Mouse (Mus musculus): ENCODE measurements around the gene Pfkfb1. TPM values are rescaled to one million over a fixed set of nuclear protein-coding genes. Genes with fewer than 3 reads are reported as not detected.

The Pfkfb1 gene
- polyA plus RNA-seq (2017; shearing (Covaris generic)): 1 to 10 TPM; 3.9 to 5.2 TPM

DNA sequence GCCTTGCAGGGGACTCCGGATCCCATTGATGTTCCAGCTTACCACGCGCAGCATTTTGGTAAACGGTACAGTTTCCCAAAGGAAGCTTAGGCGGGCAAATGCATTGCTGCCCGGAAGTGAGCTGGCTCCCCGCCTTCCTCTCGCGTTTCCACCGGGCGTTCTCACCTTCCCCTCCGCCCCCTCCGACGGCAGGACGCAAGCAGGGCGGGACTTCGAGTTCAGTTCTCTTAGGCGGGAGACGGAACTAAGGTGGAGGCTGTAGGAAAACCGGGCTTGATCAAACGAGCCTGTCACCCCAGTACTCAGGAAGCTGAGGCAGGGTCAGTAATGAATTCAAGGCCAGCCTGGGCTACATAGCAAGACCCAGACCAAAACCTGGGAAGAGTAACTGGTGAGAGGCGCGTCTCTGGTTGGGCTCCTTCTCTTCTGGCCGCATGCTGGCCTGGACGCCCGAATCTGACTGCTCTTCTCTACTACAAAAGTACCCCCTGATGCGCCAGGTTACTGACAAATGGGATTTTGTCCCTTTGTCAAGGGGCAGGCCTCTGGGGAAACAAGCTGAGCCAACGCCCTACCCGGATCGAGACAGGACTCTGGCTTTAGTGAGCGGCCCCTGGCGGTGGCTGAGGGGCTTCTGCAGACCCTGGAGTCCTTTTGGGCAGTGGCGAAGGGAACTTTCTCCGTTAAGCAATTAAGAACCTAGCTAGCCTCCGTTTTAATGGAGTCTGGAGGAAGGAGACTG is at the start of gene Pfkfb1:
Gene Pfkfb1 (plus strand): TSS at position 207 of the 742 bp plus-strand sequence.

GRCm38 (mm10) chrX:150547239-150547638 is 40.8 kb upstream of the Pfkfb1 start, which contains the start of gene Alas2:
Gene Alas2 (plus strand): TSS chrX:150547375.

GRCm38 (mm10) chrX:150589696-150590095 is 1.7 kb downstream of the Pfkfb1 start, which contains the start of gene Apex2:
Gene Apex2 (minus strand): TSS chrX:150589868.

GRCm38 (mm10) chrX:150656908-150657796 is 69.1 kb downstream of the Pfkfb1 start, which contains the start of gene Tro:
Gene Tro (minus strand): TSS chrX:150657583.

Other genes starting within 250 kb of the Pfkfb1 start
- 10 to 100 TPM; 11.4 to 14.2 TPM for gene Tmem29, start 129.1 kb upstream of the Pfkfb1 start, polyA plus RNA-seq (2017; shearing (Covaris generic))
- gene Alas2, start 40.9 kb upstream of the Pfkfb1 start, polyA plus RNA-seq (2017; shearing (Covaris generic)): 1 to 10 TPM; 1.4 to 1.9 TPM
- gene Apex2, start 1.6 kb downstream of the Pfkfb1 start, polyA plus RNA-seq (2017; shearing (Covaris generic)): 10 to 100 TPM; 18.0 to 23.5 TPM
- gene Tro, start 69.4 kb downstream of the Pfkfb1 start, polyA plus RNA-seq (2017; shearing (Covaris generic)): not detected
- 10 to 100 TPM; 15.0 to 16.7 TPM for gene Maged2, start 226.1 kb downstream of the Pfkfb1 start, polyA plus RNA-seq (2017; shearing (Covaris generic))

Measured in inflammation-experienced regulatory T-cells (primary cell).